In genomic region chr5:113471417-113471816, GRCm38 (mm10) we compare ENCODE assay signal across 9 mouse cellular contexts. TPM values are rescaled to one million over a fixed set of nuclear protein-coding genes. Genes with fewer than 3 reads are reported as not detected.
DNase-seq lines count a peak whose midpoint lies in the region; ATAC-seq and TF ChIP-seq lines count a peak whose summit lies in the region.
"Had no signal": no experiment of that assay in that cellular context is flagged by ENCODE, and none has a peak within 500 bp of the region (broad histone marks: within the 10 kb centered on the region; RNA-seq: fewer than 3 reads in every experiment).

No protein-coding gene starts in this region.

- intact Hi-C loops in heart, adult 2 months (cut with DNase I): loop anchor here (1.0 to 10.0 kb wide), 3 partner anchors 105 to 343 kb away; partner anchors contain the start of gene 1700069L16Rik

- H3K4me1 ChIP-seq in hindbrain, postnatal 0 days (ENCODE audit: insufficient read depth, low read length): peaks cover 6% of the 10 kb centered on the region; the same call in 1 of the 2 replicates
- H3K4me1 ChIP-seq in hindbrain, embryonic 13.5 days (replicated peaks): peaks cover 21% of the 10 kb centered on the region
- no peaks in the 10 kb centered on the region for H3K4me1 ChIP-seq in heart, adult 2 months (ENCODE audit: control insufficient read depth, insufficient read depth, low read length)
- H3K4me1 ChIP-seq in neural tube, embryonic 11.5 days (ENCODE audit: control insufficient read depth, insufficient read depth, low read length): peaks cover 12% of the 10 kb centered on the region

- in situ Hi-C loops in Patski (cut with MboI; ENCODE audit: low pct_unique_long_range_greater_than_20kb): no loop called here

- no peaks in the 10 kb centered on the region for H3K36me3 ChIP-seq in hindbrain, postnatal 0 days (ENCODE audit: insufficient read depth, low read length)
- no peaks in the 10 kb centered on the region for H3K36me3 ChIP-seq in hindbrain, embryonic 13.5 days
- no peaks in the 10 kb centered on the region for H3K36me3 ChIP-seq in heart, adult 2 months (ENCODE audit: control insufficient read depth, insufficient read depth, low read length)
- no peaks in the 10 kb centered on the region for H3K36me3 ChIP-seq in neural tube, embryonic 11.5 days (ENCODE audit: control insufficient read depth, insufficient read depth, low read length)
- H3K36me3 ChIP-seq: limb, embryonic 13.5 days had no signal

- TF ChIP-seq CTCF in hindbrain, postnatal 0 days (IDR thresholded peaks at IDR 0.05; ENCODE audit: low read depth): peak; percentile 63
- peak; percentile 80 for TF ChIP-seq CTCF in Patski (IDR thresholded peaks at IDR 0.05)
- TF ChIP-seq CTCF in heart, adult 2 months (IDR thresholded peaks at IDR 0.05): peak; percentile 84

- peak; percentile 48 for DNase-seq in hindbrain, postnatal 0 days (ENCODE audit: low spot score)
- peak; percentile 7 for DNase-seq in Patski (ENCODE audit: low read depth, low spot score)
- DNase-seq in cerebellum, postnatal 10 days: peak; percentile 90
- DNase-seq in heart, adult 2 months: peak; percentile 61 to 85
- peak; percentile 51 for DNase-seq in left cerebral cortex, adult 11 months (ENCODE audit: low spot score)
- peak; percentile 53 for DNase-seq in neural tube, embryonic 11.5 days (ENCODE audit: low spot score)
- DNase-seq in thymus, postnatal 14 days: peak; percentile 61

- no peak overlapping the region for H3K4me3 ChIP-seq in hindbrain, postnatal 0 days (ENCODE audit: low read length)
- no peak overlapping the region for H3K4me3 ChIP-seq in hindbrain, embryonic 13.5 days
- no peak overlapping the region for H3K4me3 ChIP-seq in heart, adult 2 months
- no peak overlapping the region for H3K4me3 ChIP-seq in neural tube, embryonic 11.5 days (ENCODE audit: low read depth, low read length)
- H3K4me3 ChIP-seq: limb, embryonic 13.5 days had no signal

- TF ChIP-seq POLR2A in heart, adult 2 months (IDR thresholded peaks at IDR 0.05; ENCODE audit: insufficient read depth, low read depth, low read length): no peak

- H3K9ac ChIP-seq in hindbrain, postnatal 0 days (replicated peaks; ENCODE audit: low read length): no peak overlapping the region
- no peak overlapping the region for H3K9ac ChIP-seq in hindbrain, embryonic 13.5 days
- no peak overlapping the region for H3K9ac ChIP-seq in heart, adult 2 months (ENCODE audit: low read depth, low read length)
- no peak overlapping the region for H3K9ac ChIP-seq in neural tube, embryonic 11.5 days (ENCODE audit: low read length)
- H3K9ac ChIP-seq: limb, embryonic 13.5 days had no signal

- POLR2A ChIA-PET in Patski (lab: Charles Lee): interaction anchor here (0.6 kb wide), 1 partner anchor 10 kb away, joined by 4 read pairs; no protein-coding TSS in a partner anchor

- TF ChIP-seq EP300 in heart, adult 2 months (IDR thresholded peaks at IDR 0.05; ENCODE audit: insufficient read depth, low read depth, low read length): 0 out of 2 replicates have a peak, but pooled peaks have one; percentile 47

- H3K27ac ChIP-seq in hindbrain, postnatal 0 days: no peak overlapping the region
- H3K27ac ChIP-seq in hindbrain, embryonic 13.5 days: no peak overlapping the region
- no peak overlapping the region for H3K27ac ChIP-seq in heart, adult 2 months
- no peak overlapping the region for H3K27ac ChIP-seq in neural tube, embryonic 11.5 days (ENCODE audit: low read depth, low read length)
- H3K27ac ChIP-seq: limb, embryonic 13.5 days had no signal

- 48% methylated on average over 4 of the region's 4 CpGs for WGBS in hindbrain, postnatal 0 days
- WGBS in hindbrain, embryonic 13.5 days: 46% methylated on average over 4 of the region's 4 CpGs
- WGBS in heart, adult 2 months: 41% methylated on average over 4 of the region's 4 CpGs
- WGBS in neural tube, embryonic 11.5 days: 43% methylated on average over 4 of the region's 4 CpGs

- CTCF ChIA-PET in Patski (lab: Charles Lee): interaction anchor here (0.8 kb wide), 1 partner anchor 254 kb away, joined by 3 read pairs; the partner anchor contains the start of gene 1700069L16Rik

- no peaks in the 10 kb centered on the region for H3K27me3 ChIP-seq in hindbrain, postnatal 0 days (ENCODE audit: insufficient read depth, low read length)
- H3K27me3 ChIP-seq in hindbrain, embryonic 13.5 days: 0 out of 2 replicates have a peak, but pooled peaks cover 10% of the 10 kb centered on the region
- no peaks in the 10 kb centered on the region for H3K27me3 ChIP-seq in Patski
- H3K27me3 ChIP-seq in heart, adult 2 months (ENCODE audit: control insufficient read depth, insufficient read depth, low read length): peaks cover 4% of the 10 kb centered on the region
- H3K27me3 ChIP-seq in neural tube, embryonic 11.5 days (ENCODE audit: control insufficient read depth, insufficient read depth, low read length): no peaks in the 10 kb centered on the region

- no peaks in the 10 kb centered on the region for H3K79me2 ChIP-seq in heart, adult 2 months (replicated peaks; ENCODE audit: control insufficient read depth, insufficient read depth, low read length)

- no peak overlapping the region for H3K4me2 ChIP-seq in hindbrain, postnatal 0 days (ENCODE audit: low read depth, low read length)
- no peak overlapping the region for H3K4me2 ChIP-seq in hindbrain, embryonic 13.5 days
- no peak overlapping the region for H3K4me2 ChIP-seq in neural tube, embryonic 11.5 days (ENCODE audit: low read depth)
- H3K4me2 ChIP-seq: limb, embryonic 13.5 days had no signal

- ATAC-seq in hindbrain, postnatal 0 days: no peak
- no peak for ATAC-seq in hindbrain, embryonic 13.5 days (ENCODE audit: low FRiP score)
- no peak for ATAC-seq in Patski
- ATAC-seq in neural tube, embryonic 11.5 days (ENCODE audit: insufficient read depth, low FRiP score, low TSS enrichment): no peak

- no peaks in the 10 kb centered on the region for H3K9me3 ChIP-seq in hindbrain, postnatal 0 days (ENCODE audit: low read length)
- no peaks in the 10 kb centered on the region for H3K9me3 ChIP-seq in hindbrain, embryonic 13.5 days
- no peaks in the 10 kb centered on the region for H3K9me3 ChIP-seq in neural tube, embryonic 11.5 days (ENCODE audit: control insufficient read depth, low read length)
- H3K9me3 ChIP-seq: limb, embryonic 13.5 days had no signal

RNA-seq across cellular contexts. Expression of gene Wscd2, which starts 18.7 kb away (rescaled TPM):
- total RNA-seq in hindbrain, postnatal 0 days (2014; rRNA removed): 25.1 and 33.8 TPM in 2 replicates
- 8.9 and 9.8 TPM in 2 replicates for polyA plus RNA-seq in hindbrain, postnatal 0 days (2015; fragmentation: Nextera tagmentation; extraction: Ambion mirVana)
- polyA plus RNA-seq in hindbrain, embryonic 13.5 days (2015; fragmentation: Nextera tagmentation; extraction: Ambion mirVana): 9.8 and 10.4 TPM in 2 replicates
- polyA plus RNA-seq in Patski (2021): 0.28 TPM
- total RNA-seq in heart, adult 2 months (2021): under 1 TPM; 0.26 to 0.34 TPM
- polyA plus RNA-seq in heart, adult 2 months (2012; rRNA removed): 0.82 and 1.5 TPM in 2 replicates
- 10.2 and 11.3 TPM in 2 replicates for polyA plus RNA-seq in neural tube, embryonic 11.5 days (2014; fragmentation: Nextera tagmentation; extraction: Ambion mirVana)

Comparison
In these comparisons a context has a peak if more than half of its experiments do, and no peak if none do; other contexts are left out.
1. DNase-seq: peak in every context shown above with its lines; median percentile 90 in cerebellum, postnatal 10 days; 73 in heart, adult 2 months; 61 in thymus, postnatal 14 days; 53 in neural tube, embryonic 11.5 days; 51 in left cerebral cortex, adult 11 months; 48 in hindbrain, postnatal 0 days; 7 in Patski.